29 mouse cellular contexts compared by ENCODE assay signal in the genomic region with DNA sequence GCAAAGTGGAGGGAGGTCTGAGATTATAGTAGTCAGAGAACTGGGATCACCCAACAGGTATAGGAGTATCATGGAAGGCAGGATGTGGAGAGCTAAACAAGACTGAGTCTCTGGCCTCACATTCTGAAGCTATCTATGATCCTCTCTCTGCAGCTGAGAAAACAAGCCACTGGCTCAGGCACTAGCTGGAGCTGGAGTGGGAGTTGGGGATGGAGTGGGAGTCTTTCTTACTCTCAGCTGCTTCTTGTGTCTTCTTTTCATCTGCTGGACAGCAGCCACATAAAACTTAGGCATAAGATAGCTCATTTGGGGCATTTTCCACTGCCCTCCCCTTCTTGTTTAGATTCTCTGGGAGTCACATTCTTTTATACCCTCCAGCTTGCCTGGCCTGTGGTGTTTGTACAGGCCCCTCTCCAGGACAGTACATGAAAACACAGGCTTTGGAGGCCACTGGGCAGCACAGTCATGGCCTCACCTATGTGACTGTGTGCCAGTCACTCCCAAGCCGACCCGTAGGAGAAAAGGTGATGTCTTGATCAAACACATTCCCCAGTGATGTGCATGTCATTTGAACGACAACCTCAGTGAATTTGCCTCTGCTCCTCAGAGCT. TPM values are rescaled to one million over a fixed set of nuclear protein-coding genes. Genes with fewer than 3 reads are reported as not detected.
A peak's percentile ranks its signal among the peaks of the same experiment; 100 is the strongest.
DNase-seq lines count a peak whose midpoint lies in the region; ATAC-seq and TF ChIP-seq lines count a peak whose summit lies in the region.
"Had no signal": no experiment of that assay in that cellular context is flagged by ENCODE, and none has a peak within 500 bp of the region (broad histone marks: within the 10 kb centered on the region; RNA-seq: fewer than 3 reads in every experiment).

No protein-coding gene starts in this region.

- no peaks in the 10 kb centered on the region for H3K4me1 ChIP-seq in heart, embryonic 16.5 days (ENCODE audit: control insufficient read depth, insufficient read depth, low read length)
- H3K4me1 ChIP-seq in heart, embryonic 11.5 days (ENCODE audit: control insufficient read depth, insufficient read depth, low read length), result no peaks in the 10 kb centered on the region
- H3K4me1 ChIP-seq in kidney, postnatal 0 days (replicated peaks; ENCODE audit: insufficient read depth, low read length), result no peaks in the 10 kb centered on the region
- H3K4me1 ChIP-seq: heart, embryonic 15.5 days; hindbrain, embryonic 13.5 days; limb, embryonic 12.5 days; liver, embryonic 15.5 days; midbrain, embryonic 12.5 days; neural tube, embryonic 13.5 days had no signal

- H3K9me3 ChIP-seq in heart, embryonic 16.5 days (replicated peaks; ENCODE audit: control insufficient read depth, low read length), result no peaks in the 10 kb centered on the region
- no peaks in the 10 kb centered on the region for H3K9me3 ChIP-seq in heart, embryonic 11.5 days (replicated peaks; ENCODE audit: control insufficient read depth, low read length)
- no peaks in the 10 kb centered on the region for H3K9me3 ChIP-seq in kidney, postnatal 0 days (replicated peaks; ENCODE audit: low read length)
- H3K9me3 ChIP-seq: heart, embryonic 15.5 days; hindbrain, embryonic 13.5 days; limb, embryonic 12.5 days; midbrain, embryonic 12.5 days; neural tube, embryonic 13.5 days had no signal

- no peak for TF ChIP-seq CTCF in kidney, postnatal 0 days (IDR thresholded peaks at IDR 0.05; ENCODE audit: low read depth)

- no peak overlapping the region for H3K27ac ChIP-seq in heart, embryonic 16.5 days (ENCODE audit: low read length)
- H3K27ac ChIP-seq in heart, embryonic 11.5 days (ENCODE audit: low read depth, low read length), result no peak overlapping the region
- 0 out of 2 replicates have a peak overlapping the region, but pooled peaks have one; percentile 6 for H3K27ac ChIP-seq in kidney, postnatal 0 days
- H3K27ac ChIP-seq: gastrocnemius, adult 2 months; heart, embryonic 15.5 days; hindbrain, embryonic 13.5 days; limb, embryonic 12.5 days; liver, embryonic 15.5 days; midbrain, embryonic 12.5 days; neural tube, embryonic 13.5 days had no signal

- H3K9ac ChIP-seq in heart, embryonic 16.5 days (ENCODE audit: low read length), result no peak overlapping the region
- no peak overlapping the region for H3K9ac ChIP-seq in heart, embryonic 11.5 days (ENCODE audit: low read depth, low read length)
- H3K9ac ChIP-seq in kidney, postnatal 0 days (ENCODE audit: low read depth, low read length), result no peak overlapping the region
- H3K9ac ChIP-seq: heart, embryonic 15.5 days; hindbrain, embryonic 13.5 days; limb, embryonic 12.5 days; liver, embryonic 15.5 days; midbrain, embryonic 12.5 days; neural tube, embryonic 13.5 days had no signal

- H3K36me3 ChIP-seq in heart, embryonic 16.5 days (ENCODE audit: control insufficient read depth, insufficient read depth), result no peaks in the 10 kb centered on the region
- no peaks in the 10 kb centered on the region for H3K36me3 ChIP-seq in heart, embryonic 11.5 days (ENCODE audit: control insufficient read depth, insufficient read depth, low read length)
- H3K36me3 ChIP-seq in kidney, postnatal 0 days (ENCODE audit: insufficient read depth, low read length), result no peaks in the 10 kb centered on the region
- H3K36me3 ChIP-seq: heart, embryonic 15.5 days; hindbrain, embryonic 13.5 days; limb, embryonic 12.5 days; liver, embryonic 15.5 days; midbrain, embryonic 12.5 days; neural tube, embryonic 13.5 days had no signal

- 0 out of 2 replicates have a peak, but pooled peaks have one; percentile 28 for ATAC-seq in heart, embryonic 16.5 days (replicated peaks; ENCODE audit: extremely low read depth, insufficient read depth, low FRiP score)
- no peak for ATAC-seq in heart, embryonic 11.5 days (replicated peaks; ENCODE audit: insufficient number of reproducible peaks, low FRiP score, low TSS enrichment)
- ATAC-seq in kidney, postnatal 0 days (replicated peaks; ENCODE audit: low FRiP score, low read depth), result peak; percentile 72
- ATAC-seq: forebrain, embryonic 14.5 days; inflammation-experienced regulatory T-cells, adult 6 months had no signal

- no peak overlapping the region for H3K4me3 ChIP-seq in heart, embryonic 16.5 days (ENCODE audit: low read length)
- H3K4me3 ChIP-seq in heart, embryonic 11.5 days (ENCODE audit: low read depth, low read length), result no peak overlapping the region
- H3K4me3 ChIP-seq in kidney, postnatal 0 days (replicated peaks; ENCODE audit: low read depth, low read length), result no peak overlapping the region
- H3K4me3 ChIP-seq: gastrocnemius, adult 2 months; heart, embryonic 15.5 days; hindbrain, embryonic 13.5 days; limb, embryonic 12.5 days; liver, embryonic 15.5 days; midbrain, embryonic 12.5 days; neural tube, embryonic 13.5 days had no signal

- DNase-seq in kidney, postnatal 0 days (ENCODE audit: low spot score), result peak; percentile 86
- DNase-seq in kidney, postnatal 25 days, result no peak
- peak; percentile 47 for DNase-seq in right cerebral cortex, adult 18-20 months
- no peak for DNase-seq in right cerebral cortex, postnatal 25 days
- no peak for DNase-seq in cerebellum, postnatal 25 days
- DNase-seq: adrenal gland, postnatal 25 days; B cell, adult 2 months; cerebellum, adult 2 months; cerebellum, postnatal 14 days; gastrocnemius, adult 2 months; gastrocnemius, postnatal 36 days; heart, adult 18-20 months; heart, postnatal 4 days; kidney, adult 11 months; layer of hippocampus, adult 9-11 months; lung, postnatal 36 days; spleen, adult 18-20 months; thymus, adult 18-20 months; thymus, postnatal 36 days had no signal

- H3K4me2 ChIP-seq in heart, embryonic 16.5 days (ENCODE audit: low read depth, low read length), result no peak overlapping the region
- H3K4me2 ChIP-seq in heart, embryonic 11.5 days, result no peak overlapping the region
- no peak overlapping the region for H3K4me2 ChIP-seq in kidney, postnatal 0 days (ENCODE audit: low read length)
- H3K4me2 ChIP-seq: heart, embryonic 15.5 days; hindbrain, embryonic 13.5 days; limb, embryonic 12.5 days; liver, embryonic 15.5 days; midbrain, embryonic 12.5 days; neural tube, embryonic 13.5 days had no signal

- no peaks in the 10 kb centered on the region for H3K27me3 ChIP-seq in heart, embryonic 16.5 days (ENCODE audit: control insufficient read depth, insufficient read depth, low read length)
- H3K27me3 ChIP-seq in heart, embryonic 11.5 days (ENCODE audit: control insufficient read depth, insufficient read depth, low read length), result no peaks in the 10 kb centered on the region
- no peaks in the 10 kb centered on the region for H3K27me3 ChIP-seq in kidney, postnatal 0 days (ENCODE audit: insufficient read depth, low read length)
- H3K27me3 ChIP-seq: hindbrain, embryonic 13.5 days; limb, embryonic 12.5 days; liver, embryonic 15.5 days; midbrain, embryonic 12.5 days; neural tube, embryonic 13.5 days had no signal

- 60% methylated on average over 3 of the region's 3 CpGs for WGBS in heart, embryonic 16.5 days
- WGBS in heart, embryonic 11.5 days (ENCODE audit: insufficient replicate concordance), result 64% methylated on average over 3 of the region's 3 CpGs
- 23% methylated on average over 3 of the region's 3 CpGs for WGBS in kidney, postnatal 0 days

RNA-seq across cellular contexts. Expression of a gene that starts 9.3 kb away (rescaled TPM):
- polyA plus RNA-seq in heart, embryonic 16.5 days (2015; fragmentation: Nextera tagmentation; extraction: Ambion mirVana), result 0.80 and 0.95 TPM in 2 replicates
- polyA plus RNA-seq in heart, embryonic 11.5 days (2014; fragmentation: Nextera tagmentation; extraction: Ambion mirVana), result 0.16 and 0.45 TPM in 2 replicates
- polyA plus RNA-seq in kidney, postnatal 0 days (2015; fragmentation: Nextera tagmentation; extraction: Ambion mirVana), result 11.3 and 12.3 TPM in 2 replicates
- polyA plus RNA-seq: forebrain, embryonic 14.5 days; inflammation-experienced regulatory T-cells, adult 6 months; neural tube, embryonic 13.5 days had no signal

RNA-seq across cellular contexts. Expression of a gene that starts 26.3 kb away (rescaled TPM):
- 1.4 and 1.8 TPM in 2 replicates for polyA plus RNA-seq in heart, embryonic 16.5 days (2015; fragmentation: Nextera tagmentation; extraction: Ambion mirVana)
- 0.31 and 0.39 TPM in 2 replicates for polyA plus RNA-seq in heart, embryonic 11.5 days (2014; fragmentation: Nextera tagmentation; extraction: Ambion mirVana)
- polyA plus RNA-seq in kidney, postnatal 0 days (2015; fragmentation: Nextera tagmentation; extraction: Ambion mirVana), result 63.3 and 66.5 TPM in 2 replicates
- polyA plus RNA-seq: cerebellum, adult 2 months; forebrain, embryonic 14.5 days; hindbrain, embryonic 13.5 days; inflammation-experienced regulatory T-cells, adult 6 months; neural tube, embryonic 13.5 days had no signal

Comparison
In these comparisons a context has a peak if more than half of its experiments do, and no peak if none do; other contexts are left out.
1. DNase-seq: peak in kidney, postnatal 0 days (single experiment) and right cerebral cortex, adult 18-20 months (single experiment); none in kidney, postnatal 25 days (0 of 2), right cerebral cortex, postnatal 25 days (single experiment) and cerebellum, postnatal 25 days (0 of 2).
2. RNA of a gene that starts 26.3 kb away (polyA plus RNA-seq): 63.3 to 66.5 TPM in kidney, postnatal 0 days; 1.4 to 1.8 TPM in heart, embryonic 16.5 days and 0.31 to 0.39 TPM in heart, embryonic 11.5 days; every median in the first group is over 10 times any median in the second.